Mouse (Mus musculus): ENCODE measurements at regions not wholly inside any gene's neighbourhood (a gene's known extent, or its start where the extent isn't known, plus 50 kb on each side); places are given as distances from the start of the nearest gene placed in this dataset.

GRCm38 (mm10) chr14:120846073-120846850 is 64.8 kb upstream of the Ipo5 start:
- no peak overlapping the region for H3K9ac ChIP-seq (ENCODE audit: low read depth, low read length)
- H3K4me3 ChIP-seq (ENCODE audit: insufficient read depth, low read depth, low read length) = no peak overlapping the region
- DNase-seq (ENCODE audit: extremely low read depth, low read depth, low spot score) = peak; percentile 94
- TF ChIP-seq POLR2A (IDR thresholded peaks at IDR 0.05; ENCODE audit: extremely low read depth, insufficient read depth, low read length) (no peak), CTCF (IDR thresholded peaks at IDR 0.05; ENCODE audit: low read depth, low read length) (no peak)
- H3K4me1 ChIP-seq (ENCODE audit: control insufficient read depth, insufficient read depth, low read length) = peaks cover 12% of the 10 kb centered on the region
- H3K27me3 ChIP-seq (ENCODE audit: control insufficient read depth, insufficient read depth, low read length) = no peaks in the 10 kb centered on the region
- no peaks in the 10 kb centered on the region for H3K36me3 ChIP-seq (ENCODE audit: control insufficient read depth, insufficient read depth, low read length)
- H3K79me2 ChIP-seq (ENCODE audit: control insufficient read depth, insufficient read depth, low read length) = no peaks in the 10 kb centered on the region
- H3K27ac ChIP-seq (replicated peaks; ENCODE audit: insufficient read depth, low read depth, low read length) = peak overlapping the region; percentile 56
- WGBS = 30% methylated on average over 10 of the region's 10 CpGs

DNA sequence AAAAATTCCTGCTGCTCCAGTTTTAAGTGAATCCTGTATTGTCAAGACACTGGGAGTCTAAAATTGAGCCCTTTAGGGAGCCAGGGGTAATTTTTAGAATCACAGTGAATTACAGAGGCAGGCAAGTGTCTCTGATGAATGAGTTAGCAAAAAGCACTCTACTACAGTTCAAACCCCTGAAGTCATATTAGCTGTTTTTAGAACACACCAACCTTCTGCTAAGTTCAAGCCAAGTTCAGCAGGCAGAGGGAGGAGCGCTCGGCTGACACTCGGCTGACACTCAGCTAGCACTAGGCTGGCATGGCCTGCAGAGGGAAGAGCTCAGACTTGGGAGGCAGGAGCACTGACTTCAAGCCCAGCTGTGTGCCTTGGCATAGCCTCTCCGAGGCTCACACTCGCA is 64.0 kb upstream of the Ipo5 start:
- TF ChIP-seq POLR2A (IDR thresholded peaks at IDR 0.05; ENCODE audit: extremely low read depth, insufficient read depth, low read length) (no peak), CTCF (IDR thresholded peaks at IDR 0.05; ENCODE audit: low read depth, low read length) (peak; percentile 47)
- Histone ChIP-seq H3K9ac (ENCODE audit: low read depth, low read length) (no peak overlapping the region), H3K79me2 (ENCODE audit: control insufficient read depth, insufficient read depth, low read length) (no peaks in the 10 kb centered on the region), H3K27me3 (ENCODE audit: control insufficient read depth, insufficient read depth, low read length) (no peaks in the 10 kb centered on the region), H3K27ac (replicated peaks; ENCODE audit: insufficient read depth, low read depth, low read length) (peak overlapping the region; percentile 11), H3K36me3 (ENCODE audit: control insufficient read depth, insufficient read depth, low read length) (no peaks in the 10 kb centered on the region), H3K4me1 (ENCODE audit: control insufficient read depth, insufficient read depth, low read length) (peaks cover 12% of the 10 kb centered on the region), H3K4me3 (ENCODE audit: insufficient read depth, low read depth, low read length) (no peak overlapping the region)
- WGBS = 30% methylated on average over 5 of the region's 5 CpGs
- DNase-seq (ENCODE audit: extremely low read depth, low read depth, low spot score) = peak; percentile 84

- H3K79me2 ChIP-seq (ENCODE audit: control insufficient read depth, insufficient read depth, low read length) = no peaks in the 10 kb centered on the region
- H3K27ac ChIP-seq (replicated peaks; ENCODE audit: insufficient read depth, low read depth, low read length) = no peak overlapping the region
- no peaks in the 10 kb centered on the region for H3K27me3 ChIP-seq (ENCODE audit: control insufficient read depth, insufficient read depth, low read length)
- H3K9ac ChIP-seq (ENCODE audit: low read depth, low read length) = no peak overlapping the region
- H3K4me3 ChIP-seq (ENCODE audit: insufficient read depth, low read depth, low read length) = no peak overlapping the region
- TF ChIP-seq CTCF (IDR thresholded peaks at IDR 0.05; ENCODE audit: low read depth, low read length) = no peak
- H3K4me1 ChIP-seq (ENCODE audit: control insufficient read depth, insufficient read depth, low read length) = peaks cover 12% of the 10 kb centered on the region
- WGBS = 89% methylated on average over 11 of the region's 11 CpGs
- no peak for DNase-seq (ENCODE audit: extremely low read depth, low read depth, low spot score)
- H3K36me3 ChIP-seq (ENCODE audit: control insufficient read depth, insufficient read depth, low read length) = no peaks in the 10 kb centered on the region
Observed at GRCm38 (mm10) chr14:120848083-120848951, 62.7 kb upstream of the Ipo5 start.

GRCm38 (mm10) chr14:120849159-120849558 is 61.9 kb upstream of the Ipo5 start:
- Histone ChIP-seq H3K27me3 (ENCODE audit: control insufficient read depth, insufficient read depth, low read length) (no peaks in the 10 kb centered on the region), H3K4me1 (ENCODE audit: control insufficient read depth, insufficient read depth, low read length) (peaks cover 12% of the 10 kb centered on the region), H3K79me2 (ENCODE audit: control insufficient read depth, insufficient read depth, low read length) (no peaks in the 10 kb centered on the region), H3K27ac (replicated peaks; ENCODE audit: insufficient read depth, low read depth, low read length) (no peak overlapping the region), H3K9ac (ENCODE audit: low read depth, low read length) (no peak overlapping the region), H3K36me3 (ENCODE audit: control insufficient read depth, insufficient read depth, low read length) (no peaks in the 10 kb centered on the region), H3K4me3 (ENCODE audit: insufficient read depth, low read depth, low read length) (no peak overlapping the region)
- no peak for TF ChIP-seq CTCF (IDR thresholded peaks at IDR 0.05; ENCODE audit: low read depth, low read length)
- DNase-seq (ENCODE audit: extremely low read depth, low read depth, low spot score) = no peak
- WGBS = 95% methylated on average over 10 of the region's 10 CpGs

DNA sequence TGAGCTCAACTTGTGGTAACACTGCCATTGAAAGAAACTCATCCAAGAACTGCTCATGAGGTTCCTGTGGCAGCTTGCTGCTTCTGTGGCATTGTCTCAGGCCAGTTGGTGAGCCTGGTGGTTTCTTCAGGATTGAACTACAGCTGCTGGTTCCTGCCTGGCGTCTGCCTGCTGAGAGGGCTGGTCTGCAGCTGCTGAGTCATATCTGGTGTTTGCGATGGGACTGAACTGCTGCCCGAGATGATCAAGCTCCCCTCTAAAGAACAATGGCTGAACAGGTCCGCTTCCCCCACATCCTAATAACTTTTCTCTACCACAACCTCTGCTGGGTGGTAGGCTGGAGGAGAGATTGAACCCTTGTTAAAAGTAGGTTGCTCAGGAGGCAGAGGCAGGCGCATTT is 57.4 kb upstream of the Ipo5 start:
- WGBS = 86% methylated on average over 5 of the region's 5 CpGs
- Histone ChIP-seq H3K79me2 (ENCODE audit: control insufficient read depth, insufficient read depth, low read length) (no peaks in the 10 kb centered on the region), H3K4me3 (ENCODE audit: insufficient read depth, low read depth, low read length) (no peak overlapping the region), H3K4me1 (ENCODE audit: control insufficient read depth, insufficient read depth, low read length) (no peaks in the 10 kb centered on the region), H3K27me3 (ENCODE audit: control insufficient read depth, insufficient read depth, low read length) (no peaks in the 10 kb centered on the region), H3K36me3 (ENCODE audit: control insufficient read depth, insufficient read depth, low read length) (no peaks in the 10 kb centered on the region), H3K9ac (ENCODE audit: low read depth, low read length) (no peak overlapping the region), H3K27ac (replicated peaks; ENCODE audit: insufficient read depth, low read depth, low read length) (no peak overlapping the region)
- TF ChIP-seq POLR2A (IDR thresholded peaks at IDR 0.05; ENCODE audit: extremely low read depth, insufficient read depth, low read length) = no peak
- no peak for TF ChIP-seq CTCF (IDR thresholded peaks at IDR 0.05; ENCODE audit: low read depth, low read length)
- no peak for DNase-seq (ENCODE audit: extremely low read depth, low read depth, low spot score)

GRCm38 (mm10) chr14:120854559-120854958 is 56.5 kb upstream of the Ipo5 start:
- H3K27ac ChIP-seq (replicated peaks; ENCODE audit: insufficient read depth, low read depth, low read length) = no peak overlapping the region
- TF ChIP-seq POLR2A (IDR thresholded peaks at IDR 0.05; ENCODE audit: extremely low read depth, insufficient read depth, low read length) (no peak), CTCF (IDR thresholded peaks at IDR 0.05; ENCODE audit: low read depth, low read length) (no peak)
- WGBS = 85% methylated on average over 7 of the region's 7 CpGs
- H3K36me3 ChIP-seq (ENCODE audit: control insufficient read depth, insufficient read depth, low read length) = no peaks in the 10 kb centered on the region
- DNase-seq (ENCODE audit: extremely low read depth, low read depth, low spot score) = no peak
- H3K4me1 ChIP-seq (ENCODE audit: control insufficient read depth, insufficient read depth, low read length) = no peaks in the 10 kb centered on the region
- H3K79me2 ChIP-seq (ENCODE audit: control insufficient read depth, insufficient read depth, low read length) = no peaks in the 10 kb centered on the region
- no peak overlapping the region for H3K4me3 ChIP-seq (ENCODE audit: insufficient read depth, low read depth, low read length)
- H3K9ac ChIP-seq (ENCODE audit: low read depth, low read length) = no peak overlapping the region
- H3K27me3 ChIP-seq (ENCODE audit: control insufficient read depth, insufficient read depth, low read length) = no peaks in the 10 kb centered on the region

Data from liver, adult 2 months (tissue).